Mouse (Mus musculus) layer of hippocampus, adult 2 months (tissue): ENCODE measurements around the gene Nav2. TPM values are rescaled to one million over a fixed set of nuclear protein-coding genes. Genes with fewer than 3 reads are reported as not detected.

Experiments used
- DNase-seq, 2 experiments: peaks; one replicate each; pipeline ENCODE4 v3.0.0; 2022; ENCODE audit warnings: low spot score in 2 of 2
- H3K27ac ChIP-seq: fragments of 200-600 bp; 2 replicates; pipeline ENCODE4 v1.8.1; 2022
- H3K4me3 ChIP-seq: fragments of 200-600 bp; 2 replicates; pipeline ENCODE4 v1.8.1; 2022; ENCODE audit warnings: mild to moderate bottlenecking
- CTCF ChIP-seq: fragments of 200-600 bp; conservative IDR thresholded peaks from 2 replicates; pipeline ENCODE4 v1.8.1; 2022; ENCODE audit warnings: antibody characterized with exemption, mild to moderate bottlenecking, moderate library complexity
- total RNA-seq, 2 experiments: library from RNA; stranded (reverse); gene quantifications; 2 replicates each; pipeline ENCODE4 v1.2.3; 2021

The Nav2 gene
- total RNA-seq, 2 experiments from 2014 or later, result 84.8 to 106 TPM

DNA sequence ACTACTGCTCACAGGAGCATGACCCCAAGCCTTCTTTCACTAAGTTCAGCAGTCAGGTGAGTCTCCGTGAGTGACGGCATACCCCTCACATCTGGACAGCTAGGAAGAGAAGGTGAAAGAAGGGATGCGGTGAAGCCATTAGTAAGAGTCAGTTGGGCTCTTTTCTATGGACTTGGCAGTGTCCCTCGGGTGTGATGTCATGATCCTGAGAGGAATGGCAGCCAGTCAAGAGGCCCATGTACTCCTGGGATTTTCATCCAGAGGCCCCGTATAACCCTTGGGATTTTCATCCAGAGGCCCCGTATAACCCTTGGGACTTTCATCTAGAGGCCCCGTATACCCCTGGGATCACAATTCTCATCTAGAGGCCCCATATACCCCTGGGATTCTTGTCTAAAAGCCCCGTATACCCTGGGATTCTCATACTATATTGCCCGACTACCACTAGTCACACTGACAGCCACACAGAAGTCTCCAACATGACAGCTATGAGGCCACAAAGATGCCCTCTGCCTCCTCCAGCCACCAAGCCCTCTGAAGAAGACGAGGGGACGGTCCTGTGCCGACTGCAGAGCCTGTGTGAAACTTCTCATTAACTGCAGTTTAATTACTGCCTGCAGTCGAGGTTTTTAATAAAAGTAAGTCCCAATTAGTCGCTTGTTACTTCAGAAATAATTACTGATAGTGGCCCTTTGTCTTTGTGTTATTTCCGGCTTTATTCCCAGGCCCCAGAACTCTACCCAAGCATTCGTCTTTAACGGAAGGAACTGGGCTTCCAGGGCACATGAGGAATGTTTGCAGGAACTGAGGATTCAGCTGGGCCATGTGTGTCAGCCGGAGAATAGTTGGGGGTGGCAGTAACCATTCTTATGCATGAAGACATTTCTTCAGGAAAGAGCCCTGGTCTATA lies 251.4 kb downstream of the Nav2 start:
- no peak for DNase-seq
- TF ChIP-seq CTCF, result no peak
- Histone ChIP-seq H3K4me3 (no peak overlapping the region), H3K27ac (no peak overlapping the region)

DNA sequence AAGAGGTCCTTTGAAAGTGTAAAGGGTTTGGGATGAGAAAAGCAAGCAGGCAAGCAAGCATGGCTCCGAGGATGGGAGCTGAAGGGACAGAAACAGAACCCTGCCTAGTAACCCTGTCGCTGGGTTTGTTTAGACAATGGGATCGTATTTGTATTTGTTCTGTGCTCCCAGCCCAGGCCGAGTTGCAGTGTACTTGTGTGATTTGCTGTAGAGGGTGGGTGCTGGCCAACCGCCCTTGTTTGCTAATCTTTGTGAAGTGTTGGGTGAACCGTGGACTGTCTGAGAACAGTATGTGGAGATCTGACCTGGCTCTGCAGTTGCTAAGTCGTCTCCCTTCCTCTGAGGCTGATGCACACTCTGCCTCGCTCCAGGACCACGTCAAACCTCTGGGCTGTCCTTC lies 253.6 kb downstream of the Nav2 start:
- no peak for TF ChIP-seq CTCF

DNA sequence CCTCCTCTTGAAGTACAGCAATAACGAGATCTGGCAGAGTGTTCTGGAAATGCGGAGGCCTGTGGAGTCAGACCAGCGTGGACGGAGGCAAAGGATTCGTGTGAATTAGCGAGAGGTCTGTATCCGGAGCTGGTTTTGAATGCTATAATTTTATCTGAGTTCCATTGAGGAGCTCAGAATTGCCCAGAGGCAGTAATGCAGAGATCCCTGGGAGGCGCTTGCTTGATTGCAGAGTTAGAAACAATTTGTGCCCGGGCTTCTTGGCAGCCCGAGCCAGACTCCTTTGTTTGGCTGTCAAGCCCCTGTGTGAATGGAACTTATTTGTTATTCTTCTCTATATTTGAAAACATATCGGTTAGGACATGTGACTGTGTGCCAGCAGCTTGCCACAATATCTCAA lies 255.3 kb downstream of the Nav2 start:
- Histone ChIP-seq H3K27ac (peak overlapping the region; percentile 43; the same call in 1 of the 2 replicates), H3K4me3 (0 out of 2 replicates have a peak overlapping the region, but pooled peaks have one; percentile 20)
- no peak for TF ChIP-seq CTCF
- peak in 1 of 2 experiments; percentile 42 for DNase-seq

More for the DNA sequence above, 253.6 kb downstream of the Nav2 start:
- Histone ChIP-seq H3K27ac (0 out of 2 replicates have a peak overlapping the region, but pooled peaks have one; percentile 0), H3K4me3 (no peak overlapping the region)
- DNase-seq, result no peak

DNA sequence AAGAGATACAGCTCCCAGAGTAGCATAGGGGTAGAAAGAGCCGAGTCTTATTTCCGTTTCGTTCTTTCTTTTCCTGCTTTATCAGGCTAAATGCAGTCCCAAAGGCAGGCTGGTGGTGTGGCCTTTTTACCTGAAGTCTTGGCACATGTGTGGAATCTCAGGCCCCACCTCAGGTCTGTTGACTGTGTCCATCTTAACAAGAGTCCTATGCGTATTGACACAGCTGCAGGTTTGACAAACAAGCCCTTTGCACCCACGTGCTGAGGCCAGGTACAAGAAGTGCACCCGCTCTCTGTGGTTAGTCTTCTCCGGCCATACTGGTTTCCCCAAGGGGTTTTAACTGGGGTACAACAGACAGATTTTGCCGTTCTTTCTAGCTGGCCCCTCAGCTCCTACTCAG lies 256.4 kb downstream of the Nav2 start:
- no peak overlapping the region for H3K4me3 ChIP-seq
- no peak for TF ChIP-seq CTCF
- H3K27ac ChIP-seq, result peak overlapping the region; percentile 9; the same call in 1 of the 2 replicates
- no peak for DNase-seq

DNA sequence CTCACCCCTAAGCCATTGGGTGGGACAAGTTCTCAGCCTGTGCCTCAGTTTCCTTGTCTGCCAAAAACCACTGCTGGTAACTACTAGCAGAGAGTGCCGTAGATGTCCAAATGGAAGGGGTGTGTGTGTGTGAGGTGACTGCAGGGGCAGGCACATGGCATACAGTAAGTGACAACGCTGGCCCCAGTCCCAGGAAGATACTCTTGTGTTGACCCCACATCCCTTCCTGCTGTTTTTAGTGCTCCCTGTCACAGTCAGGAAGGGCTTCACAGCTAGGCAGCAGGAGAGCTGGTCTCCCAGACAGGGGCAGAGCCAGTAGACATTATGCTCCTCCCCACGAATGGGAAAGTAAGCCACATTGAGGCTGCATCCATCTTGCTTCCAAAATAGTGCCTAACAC lies 264.4 kb downstream of the Nav2 start:
- Histone ChIP-seq H3K27ac (no peak overlapping the region), H3K4me3 (no peak overlapping the region)
- DNase-seq, result no peak
- TF ChIP-seq CTCF, result no peak

DNA sequence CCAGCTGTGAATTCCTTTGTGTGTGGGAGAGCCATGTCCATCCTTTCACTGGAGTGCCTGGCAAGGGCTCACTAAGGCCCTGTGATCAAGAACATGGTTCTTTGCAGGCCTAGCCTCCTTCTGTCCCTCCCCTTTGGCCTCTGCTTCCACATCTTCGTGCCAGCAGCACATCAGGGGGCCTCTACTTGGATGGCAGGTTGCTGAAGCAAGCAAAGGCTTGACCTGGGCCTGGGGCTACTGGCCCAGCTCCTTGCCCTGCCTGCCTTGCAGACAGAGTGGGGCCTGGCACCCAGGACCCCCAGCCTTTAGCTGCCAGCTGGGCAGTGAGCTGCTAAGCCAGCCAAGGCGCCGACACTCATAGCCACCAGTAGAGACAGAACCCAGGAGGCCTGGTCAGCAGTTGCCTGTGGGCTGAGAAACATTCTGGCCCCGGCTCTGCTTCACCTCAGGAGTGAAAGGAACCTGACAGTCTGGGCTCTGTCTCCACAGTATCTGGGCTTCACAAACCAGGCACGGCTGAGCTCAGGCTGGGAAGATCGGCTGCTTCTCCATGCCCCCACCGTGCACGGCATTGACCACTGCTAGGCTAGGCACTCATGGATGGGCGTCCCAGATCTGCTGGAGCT lies 267.4 kb downstream of the Nav2 start:
- peak; percentile 17; the same call in 1 of the 2 replicates for TF ChIP-seq CTCF
- peak overlapping the region; percentile 16; the same call in 1 of the 2 replicates for H3K27ac ChIP-seq
- H3K4me3 ChIP-seq, result no peak overlapping the region
- peak in 1 of 2 experiments; percentile 34 for DNase-seq

DNA sequence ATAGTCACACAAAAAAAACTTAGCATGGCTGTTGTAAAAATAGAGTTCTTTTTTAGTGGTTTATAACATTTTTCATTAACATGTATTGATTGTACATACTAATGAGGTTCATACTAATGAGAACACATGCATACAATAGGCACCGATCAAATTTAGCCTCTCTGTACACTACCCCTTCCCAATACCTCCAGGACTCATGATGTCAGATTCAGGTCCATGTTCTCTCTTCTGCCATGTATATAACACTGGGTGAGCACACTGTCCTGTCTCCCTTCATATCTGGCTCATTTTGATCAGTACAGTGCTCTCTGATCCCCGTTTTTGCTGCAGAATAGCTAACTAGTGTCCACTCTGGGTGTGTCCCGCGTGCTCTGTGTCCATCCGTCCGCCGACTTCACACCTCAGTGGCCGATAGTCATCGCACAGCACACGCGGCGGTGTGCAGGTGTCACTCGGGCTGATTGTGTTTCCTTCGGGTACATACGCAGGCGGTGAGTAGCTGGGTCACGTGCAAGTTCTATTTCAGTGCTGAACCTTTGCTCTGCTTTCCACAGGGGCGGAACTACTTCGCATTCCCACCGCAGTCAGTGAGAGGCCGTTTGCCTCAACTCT lies 268.2 kb downstream of the Nav2 start:
- H3K27ac ChIP-seq, result peak overlapping the region; percentile 16; the same call in 1 of the 2 replicates
- TF ChIP-seq CTCF, result no peak
- DNase-seq, result no peak
- H3K4me3 ChIP-seq, result peak overlapping the region; percentile 6; the same call in 1 of the 2 replicates

DNA sequence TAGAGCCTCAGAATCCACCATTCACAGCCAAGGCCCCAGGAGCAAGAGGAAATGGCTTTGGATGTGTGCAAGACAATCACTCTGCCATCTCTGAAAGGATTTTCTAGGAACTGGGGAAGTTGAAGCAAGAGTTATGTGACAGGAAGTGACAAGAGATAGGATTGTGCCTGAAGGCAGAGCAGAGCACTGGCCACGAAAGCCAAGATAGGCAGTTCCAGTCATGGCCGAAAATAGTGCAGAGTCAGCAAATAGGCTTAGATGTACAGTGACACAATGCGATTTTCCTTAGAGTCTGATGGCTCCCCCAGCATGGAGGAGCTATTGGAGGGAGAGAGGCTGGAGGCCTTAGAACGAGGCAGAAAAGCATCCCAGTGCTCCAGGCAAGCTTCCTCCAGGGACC lies 269.7 kb downstream of the Nav2 start:
- DNase-seq, result no peak
- Histone ChIP-seq H3K4me3 (no peak overlapping the region), H3K27ac (no peak overlapping the region)
- TF ChIP-seq CTCF, result no peak

DNA sequence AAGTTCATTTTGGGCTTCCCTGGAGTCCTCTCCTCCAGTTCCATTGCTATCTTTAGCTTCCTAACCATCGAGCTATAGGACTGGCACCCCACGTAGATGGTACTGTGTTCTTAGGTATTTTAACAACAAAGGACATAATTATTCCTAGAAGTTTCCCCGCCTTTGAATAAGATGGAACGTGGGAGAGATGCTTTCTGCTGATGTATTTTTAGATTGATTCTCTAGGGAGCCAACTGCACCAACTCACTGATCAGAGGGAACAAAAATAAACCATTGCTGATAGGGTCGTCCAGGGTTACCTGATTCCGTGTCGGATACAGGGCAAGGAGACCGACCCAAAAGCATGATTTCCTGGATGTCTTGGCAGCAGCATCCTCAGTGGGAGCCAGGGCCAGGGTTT lies 272.5 kb downstream of the Nav2 start:
- no peak overlapping the region for H3K27ac ChIP-seq
- DNase-seq, result no peak

DNA sequence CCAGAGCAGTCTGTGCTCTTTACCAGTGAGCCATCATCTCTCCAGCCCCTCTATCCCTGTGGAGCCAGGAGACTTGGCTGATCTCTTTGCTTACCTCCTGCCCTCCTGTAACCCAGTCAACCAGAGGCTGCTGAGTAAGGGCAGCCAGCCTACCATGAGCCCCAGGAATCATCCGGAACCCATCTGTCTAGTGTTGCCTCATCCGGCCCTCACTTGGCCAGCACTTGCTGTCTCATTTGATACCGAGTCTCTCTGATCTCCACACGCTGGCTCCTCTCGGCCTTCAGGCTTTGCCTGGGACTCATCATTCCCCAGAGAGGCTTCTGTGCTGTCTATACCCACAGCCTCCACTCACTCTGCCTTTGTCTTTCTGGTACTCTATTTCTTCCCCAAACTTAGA lies 273.9 kb downstream of the Nav2 start:
- Histone ChIP-seq H3K27ac (no peak overlapping the region), H3K4me3 (no peak overlapping the region)
- DNase-seq, result no peak
- no peak for TF ChIP-seq CTCF

More for the DNA sequence above, 272.5 kb downstream of the Nav2 start:
- TF ChIP-seq CTCF, result no peak
- H3K4me3 ChIP-seq, result no peak overlapping the region

DNA sequence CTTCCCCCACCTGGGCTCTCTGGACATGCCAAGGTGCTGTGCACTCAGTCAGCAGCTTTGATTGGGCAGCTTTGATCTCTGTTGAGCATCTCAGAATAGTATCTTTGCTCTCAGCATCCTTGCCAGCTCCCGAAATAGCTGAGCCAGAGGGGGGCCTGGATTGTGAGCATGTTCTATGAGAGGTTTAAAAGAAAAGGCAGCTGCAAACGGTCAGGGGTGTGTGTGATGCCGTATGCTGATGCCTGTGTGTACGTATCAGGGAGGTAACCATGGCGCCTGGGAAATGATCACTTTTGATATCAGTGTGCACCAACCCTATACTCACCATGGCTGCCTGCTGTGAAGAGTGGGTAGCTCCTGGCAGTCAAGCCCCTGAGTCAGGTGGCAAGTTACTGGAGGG lies 275.2 kb downstream of the Nav2 start:
- TF ChIP-seq CTCF, result no peak
- Histone ChIP-seq H3K27ac (peak overlapping the region; percentile 67), H3K4me3 (no peak overlapping the region)
- no peak for DNase-seq

DNA sequence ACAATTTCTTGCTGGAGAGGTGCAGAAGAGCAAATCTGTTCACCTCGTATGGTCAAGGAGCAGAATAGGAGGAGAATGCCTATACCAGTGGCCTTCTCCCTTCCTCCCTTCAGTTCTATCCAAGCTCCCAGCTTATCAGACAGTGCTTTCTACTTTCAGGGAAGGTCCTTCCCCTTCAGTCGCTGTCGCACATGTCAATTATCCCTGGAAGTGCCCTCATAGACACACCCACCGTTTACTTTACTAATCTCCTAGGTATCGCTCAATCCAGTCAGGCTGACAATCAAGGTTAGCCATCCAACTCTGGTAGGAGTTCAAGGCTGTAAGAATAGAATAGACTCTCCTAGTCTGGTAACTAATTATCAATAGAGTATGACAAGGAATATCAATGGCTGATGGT lies 277.5 kb downstream of the Nav2 start:
- TF ChIP-seq CTCF, result no peak
- no peak for DNase-seq
- Histone ChIP-seq H3K4me3 (no peak overlapping the region), H3K27ac (no peak overlapping the region)

DNA sequence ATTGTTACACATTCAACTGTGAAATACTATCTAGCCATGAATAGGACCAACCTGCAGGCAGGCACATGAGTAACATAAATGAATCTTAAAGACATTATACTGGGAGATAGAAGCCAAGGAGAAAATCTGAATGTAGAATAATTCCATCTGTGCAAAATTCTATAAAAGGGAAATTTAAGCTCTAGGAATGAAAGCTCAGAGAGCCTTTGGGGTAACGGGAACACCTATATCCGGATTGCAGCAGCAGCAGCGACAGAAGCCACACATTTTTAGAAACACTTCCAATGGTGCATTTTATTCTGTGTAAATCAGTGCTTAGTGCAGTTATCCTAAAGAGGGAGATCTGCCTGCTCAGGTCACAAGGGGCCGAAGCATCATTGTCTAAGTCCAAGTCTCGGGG lies 280.8 kb downstream of the Nav2 start:
- no peak for TF ChIP-seq CTCF
- no peak for DNase-seq
- H3K27ac ChIP-seq, result no peak overlapping the region
- no peak overlapping the region for H3K4me3 ChIP-seq
